19 mouse cellular contexts compared by ENCODE assay signal in the genomic region with DNA sequence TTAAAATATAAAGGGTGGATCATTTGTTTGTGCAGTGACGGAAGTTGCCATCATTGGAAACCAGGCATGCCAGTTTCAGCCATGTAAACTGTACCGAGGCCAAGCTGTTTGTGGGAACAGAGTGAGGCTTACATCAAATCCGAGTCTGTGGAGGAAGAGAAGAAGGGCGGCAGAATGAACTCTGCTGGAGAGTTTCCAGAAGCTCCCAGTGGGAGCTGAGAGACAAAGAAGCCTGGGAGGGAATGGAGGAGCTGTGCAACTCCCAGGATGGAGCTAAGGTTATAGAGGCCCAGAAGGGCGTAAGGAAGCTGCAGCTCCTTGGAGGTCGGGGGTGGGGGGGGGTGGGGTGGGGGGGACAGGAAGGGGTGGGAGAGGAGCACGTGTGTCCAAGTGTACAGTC. TPM values are rescaled to one million over a fixed set of nuclear protein-coding genes. Genes with fewer than 3 reads are reported as not detected.
A peak's percentile ranks its signal among the peaks of the same experiment; 100 is the strongest.
DNase-seq lines count a peak whose midpoint lies in the region; ATAC-seq and TF ChIP-seq lines count a peak whose summit lies in the region.
"Had no signal": no experiment of that assay in that cellular context is flagged by ENCODE, and none has a peak within 500 bp of the region (broad histone marks: within the 10 kb centered on the region; RNA-seq: fewer than 3 reads in every experiment).

No protein-coding gene starts in this region.

- H3K27ac ChIP-seq in heart, embryonic 10.5 days, result no peak overlapping the region
- H3K27ac ChIP-seq in midbrain, postnatal 0 days (ENCODE audit: low read depth, low read length), result no peak overlapping the region
- H3K27ac ChIP-seq in midbrain, embryonic 10.5 days (replicated peaks), result no peak overlapping the region
- H3K27ac ChIP-seq: neural tube, embryonic 13.5 days had no signal

- DNase-seq in heart, adult 18-20 months, result peak; percentile 23 to 47
- no peak for DNase-seq in heart, embryonic 10.5 days (ENCODE audit: low spot score)
- peak; percentile 41 for DNase-seq in kidney, postnatal 14 days
- no peak for DNase-seq in kidney, adult 9 months
- DNase-seq in midbrain, postnatal 0 days (ENCODE audit: low spot score), result peak; percentile 31
- no peak for DNase-seq in midbrain, embryonic 10.5 days (ENCODE audit: low spot score)
- peak; percentile 28 to 30 for DNase-seq in heart, postnatal 14 days
- no peak for DNase-seq in embryo, embryonic 9.5 days (ENCODE audit: extremely low spot score)
- DNase-seq: cerebellum, postnatal 14 days; layer of hippocampus, postnatal 36 days; lung, adult 18-20 months; thymus, postnatal 4 days had no signal

- intact Hi-C loops in heart, postnatal 14 days (cut with DNase I), result loop anchor here (5.0 kb wide), 1 partner anchor 103 kb away; a partner anchor contains a TSS

- TF ChIP-seq CTCF in midbrain, postnatal 0 days (IDR thresholded peaks at IDR 0.05), result no peak

- H3K4me3 ChIP-seq in heart, embryonic 10.5 days, result no peak overlapping the region
- H3K4me3 ChIP-seq in midbrain, postnatal 0 days (ENCODE audit: low read depth, low read length), result no peak overlapping the region
- H3K4me3 ChIP-seq in midbrain, embryonic 10.5 days, result no peak overlapping the region
- H3K4me3 ChIP-seq: erythroblast, embryonic 14.5 days; neural tube, embryonic 13.5 days had no signal

- 61% methylated on average over 7 of the region's 7 CpGs for WGBS in heart, embryonic 10.5 days
- 31% methylated on average over 7 of the region's 7 CpGs for WGBS in midbrain, postnatal 0 days
- 52% methylated on average over 7 of the region's 7 CpGs for WGBS in midbrain, embryonic 10.5 days

- no peaks in the 10 kb centered on the region for H3K27me3 ChIP-seq in heart, embryonic 10.5 days (ENCODE audit: insufficient read depth, poor library complexity, severe bottlenecking)
- no peaks in the 10 kb centered on the region for H3K27me3 ChIP-seq in midbrain, postnatal 0 days (ENCODE audit: insufficient read depth, low read length)
- no peaks in the 10 kb centered on the region for H3K27me3 ChIP-seq in midbrain, embryonic 10.5 days (ENCODE audit: low read depth, poor library complexity, severe bottlenecking)
- H3K27me3 ChIP-seq: neural tube, embryonic 13.5 days had no signal

- ATAC-seq in midbrain, postnatal 0 days (ENCODE audit: low FRiP score), result no peak
- ATAC-seq: forebrain, embryonic 16.5 days; intestine, postnatal 0 days had no signal

- no peak overlapping the region for H3K4me2 ChIP-seq in midbrain, postnatal 0 days (ENCODE audit: low read depth, low read length, poor library complexity, severe bottlenecking)
- H3K4me2 ChIP-seq: neural tube, embryonic 13.5 days had no signal

- H3K9ac ChIP-seq in midbrain, postnatal 0 days (replicated peaks; ENCODE audit: low read length, poor library complexity, severe bottlenecking), result no peak overlapping the region
- H3K9ac ChIP-seq: neural tube, embryonic 13.5 days had no signal

- no peaks in the 10 kb centered on the region for H3K4me1 ChIP-seq in heart, embryonic 10.5 days
- no peaks in the 10 kb centered on the region for H3K4me1 ChIP-seq in midbrain, postnatal 0 days (ENCODE audit: insufficient read depth, low read length)
- H3K4me1 ChIP-seq in midbrain, embryonic 10.5 days, result no peaks in the 10 kb centered on the region
- H3K4me1 ChIP-seq: neural tube, embryonic 13.5 days had no signal

- H3K36me3 ChIP-seq in heart, embryonic 10.5 days, result no peaks in the 10 kb centered on the region
- H3K36me3 ChIP-seq in midbrain, postnatal 0 days (ENCODE audit: insufficient read depth, low read length), result no peaks in the 10 kb centered on the region
- no peaks in the 10 kb centered on the region for H3K36me3 ChIP-seq in midbrain, embryonic 10.5 days
- H3K36me3 ChIP-seq: neural tube, embryonic 13.5 days had no signal

- H3K9me3 ChIP-seq in heart, embryonic 10.5 days, result no peaks in the 10 kb centered on the region
- H3K9me3 ChIP-seq in midbrain, postnatal 0 days (ENCODE audit: low read length), result no peaks in the 10 kb centered on the region
- no peaks in the 10 kb centered on the region for H3K9me3 ChIP-seq in midbrain, embryonic 10.5 days (replicated peaks)
- H3K9me3 ChIP-seq: neural tube, embryonic 13.5 days had no signal

RNA-seq across cellular contexts. Expression of a gene that starts 48.1 kb away (rescaled TPM):
- 10 to 100 TPM; 17.0 to 21.8 TPM for total RNA-seq in heart, adult 18-20 months (2021)
- polyA plus RNA-seq in heart, embryonic 10.5 days (2016; fragmentation: Nextera tagmentation; extraction: Ambion mirVana), result 102 and 125 TPM in 2 replicates
- total RNA-seq in midbrain, postnatal 0 days (2014; rRNA removed), result 61.3 and 64.8 TPM in 2 replicates
- polyA plus RNA-seq in midbrain, postnatal 0 days (2015; fragmentation: Nextera tagmentation; extraction: Ambion mirVana), result 102 and 104 TPM in 2 replicates
- polyA plus RNA-seq in midbrain, embryonic 10.5 days (2016; fragmentation: Nextera tagmentation; extraction: Ambion mirVana), result 113 and 121 TPM in 2 replicates
- 10 to 100 TPM; 20.4 to 21.5 TPM for total RNA-seq in heart, postnatal 14 days (2021)

RNA-seq across cellular contexts. Expression of a gene that starts 55.5 kb away (rescaled TPM):
- 1 to 10 TPM; 2.4 to 2.9 TPM for total RNA-seq in heart, adult 18-20 months (2021)
- 11.1 and 15.1 TPM in 2 replicates for polyA plus RNA-seq in heart, embryonic 10.5 days (2016; fragmentation: Nextera tagmentation; extraction: Ambion mirVana)
- total RNA-seq in midbrain, postnatal 0 days (2014; rRNA removed), result 14.6 and 18.3 TPM in 2 replicates
- 17.8 and 18.8 TPM in 2 replicates for polyA plus RNA-seq in midbrain, postnatal 0 days (2015; fragmentation: Nextera tagmentation; extraction: Ambion mirVana)
- 30.1 and 37.2 TPM in 2 replicates for polyA plus RNA-seq in midbrain, embryonic 10.5 days (2016; fragmentation: Nextera tagmentation; extraction: Ambion mirVana)
- total RNA-seq in heart, postnatal 14 days (2021), result 1 to 10 TPM; 4.4 to 5.8 TPM
- total RNA-seq: granulocyte monocyte progenitor cell, adult 5-6 weeks; liver, adult 2 months; megakaryocyte-erythroid progenitor cell, adult 5-6 weeks had no signal

Comparison
In these comparisons a context has a peak if more than half of its experiments do, and no peak if none do; other contexts are left out.
1. DNase-seq: peak in heart, adult 18-20 months (2 of 2), kidney, postnatal 14 days (single experiment), midbrain, postnatal 0 days (single experiment) and heart, postnatal 14 days (2 of 2); none in heart, embryonic 10.5 days (single experiment), kidney, adult 9 months (single experiment), midbrain, embryonic 10.5 days (single experiment) and embryo, embryonic 9.5 days (single experiment).